Comparison of ENCODE assay signal across 8 mouse cellular contexts in the genomic region with DNA sequence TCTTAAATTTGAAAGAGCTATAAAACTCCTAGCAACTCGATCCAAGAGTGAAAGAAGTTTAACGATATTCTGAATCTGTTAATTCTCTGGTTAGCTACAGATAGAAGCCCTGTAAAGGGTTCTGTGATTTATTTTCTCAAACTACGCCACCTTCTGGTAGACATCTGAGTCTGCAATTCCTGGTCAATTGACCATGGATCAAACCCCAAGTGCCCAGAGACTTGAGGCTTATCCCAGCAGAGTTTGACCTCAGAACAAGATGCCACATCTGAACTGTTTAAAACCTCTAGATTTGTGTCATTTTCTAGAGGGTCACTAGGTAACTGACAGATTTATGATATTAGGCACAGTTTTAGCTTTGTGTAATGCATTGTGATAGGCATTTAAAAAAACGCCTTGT. TPM values are rescaled to one million over a fixed set of nuclear protein-coding genes. Genes with fewer than 3 reads are reported as not detected.
DNase-seq lines count a peak whose midpoint lies in the region; ATAC-seq and TF ChIP-seq lines count a peak whose summit lies in the region.

No protein-coding gene starts in this region.

- TF ChIP-seq RAD21 in MEL (IDR thresholded peaks at IDR 0.05; ENCODE audit: low read depth, low read length) = peak; percentile 44

- TF ChIP-seq POLR2A in MEL (IDR thresholded peaks at IDR 0.05; ENCODE audit: control insufficient read depth in 1 of 2, insufficient read depth in 1 of 2, low read depth in 1 of 2, low read length in 2 of 2, poor library complexity in 1 of 2) = no peak
- TF ChIP-seq POLR2A in thymus, adult 2 months (IDR thresholded peaks at IDR 0.05; ENCODE audit: control insufficient read depth, extremely low read depth, insufficient read depth, low read length, poor library complexity) = no peak

- peak; percentile 46; the same call in 1 of the 2 replicates for ATAC-seq in forebrain, embryonic 13.5 days
- ATAC-seq in intestine, embryonic 16.5 days = peak; percentile 59
- 0 out of 2 replicates have a peak, but pooled peaks have one; percentile 30 for ATAC-seq in midbrain, embryonic 13.5 days

- H3K4me2 ChIP-seq in forebrain, embryonic 13.5 days = peak overlapping the region; percentile 61
- H3K4me2 ChIP-seq in intestine, embryonic 16.5 days (ENCODE audit: low read depth, low read length) = peak overlapping the region; percentile 76
- peak overlapping the region; percentile 54 for H3K4me2 ChIP-seq in midbrain, embryonic 13.5 days (replicated peaks)

- H3K4me3 ChIP-seq in MEL (ENCODE audit: control insufficient read depth in 1 of 2, insufficient read depth in 1 of 2, low read depth in 2 of 2, low read length in 2 of 2) = no peak overlapping the region
- peak overlapping the region; percentile 42 for H3K4me3 ChIP-seq in forebrain, embryonic 13.5 days
- peak overlapping the region; percentile 51 for H3K4me3 ChIP-seq in intestine, embryonic 16.5 days (ENCODE audit: low read length)
- H3K4me3 ChIP-seq in midbrain, embryonic 13.5 days (replicated peaks) = peak overlapping the region; percentile 41
- H3K4me3 ChIP-seq in thymus, adult 2 months (ENCODE audit: control insufficient read depth, insufficient read depth, low read length) = no peak overlapping the region

- H3K4me1 ChIP-seq in MEL (ENCODE audit: control insufficient read depth in 1 of 2, insufficient read depth in 2 of 2, low read length in 2 of 2) = peaks cover 0 to 8% of the 10 kb centered on the region in 2 experiments; a peak in 2 of 4 replicates
- peaks cover 13% of the 10 kb centered on the region for H3K4me1 ChIP-seq in forebrain, embryonic 13.5 days
- peaks cover 5% of the 10 kb centered on the region for H3K4me1 ChIP-seq in intestine, embryonic 16.5 days (ENCODE audit: control insufficient read depth, insufficient read depth, low read length)
- H3K4me1 ChIP-seq in midbrain, embryonic 13.5 days (replicated peaks) = peaks cover 8% of the 10 kb centered on the region
- peaks cover 9% of the 10 kb centered on the region; the same call in 1 of the 2 replicates for H3K4me1 ChIP-seq in thymus, adult 2 months (replicated peaks; ENCODE audit: control insufficient read depth, insufficient read depth, low read length)

- H3K9me3 ChIP-seq in MEL (replicated peaks; ENCODE audit: insufficient read depth, low read length) = no peaks in the 10 kb centered on the region
- no peaks in the 10 kb centered on the region for H3K9me3 ChIP-seq in forebrain, embryonic 13.5 days (replicated peaks)
- no peaks in the 10 kb centered on the region for H3K9me3 ChIP-seq in intestine, embryonic 16.5 days (ENCODE audit: control insufficient read depth, low read length)
- H3K9me3 ChIP-seq in midbrain, embryonic 13.5 days = no peaks in the 10 kb centered on the region

- H3K36me3 ChIP-seq in MEL (ENCODE audit: control insufficient read depth in 1 of 2, insufficient read depth in 2 of 2, low read length in 2 of 2) = peaks cover 0 to 9% of the 10 kb centered on the region in 2 experiments; a peak in 2 of 4 replicates
- no peaks in the 10 kb centered on the region for H3K36me3 ChIP-seq in forebrain, embryonic 13.5 days (ENCODE audit: poor library complexity, severe bottlenecking)
- no peaks in the 10 kb centered on the region for H3K36me3 ChIP-seq in intestine, embryonic 16.5 days (ENCODE audit: control insufficient read depth, insufficient read depth, low read length)
- no peaks in the 10 kb centered on the region for H3K36me3 ChIP-seq in midbrain, embryonic 13.5 days
- no peaks in the 10 kb centered on the region for H3K36me3 ChIP-seq in thymus, adult 2 months (ENCODE audit: control insufficient read depth, insufficient read depth, low read length)

- TF ChIP-seq EP300 in MEL (IDR thresholded peaks at IDR 0.05; ENCODE audit: low read depth in 1 of 2, low read length in 2 of 2) = no peak

- peak; percentile 26 to 63 (median 57); a peak in 5 of 6 replicates for TF ChIP-seq CTCF in MEL (IDR thresholded peaks at IDR 0.05 in 2 of 3, conservative IDR thresholded peaks at IDR 0.05 in 1 of 3; ENCODE audit: control insufficient read depth in 1 of 3, insufficient read depth in 1 of 3, low read depth in 2 of 3, low read length in 3 of 3, poor library complexity in 1 of 3, severe bottlenecking in 1 of 3)
- TF ChIP-seq CTCF in thymus, adult 2 months (IDR thresholded peaks at IDR 0.05; ENCODE audit: borderline replicate concordance, control insufficient read depth, extremely low read depth, insufficient read depth, low read length, poor library complexity) = no peak

- WGBS in forebrain, embryonic 13.5 days = 9% methylated on average over 4 of the region's 4 CpGs
- 5% methylated on average over 4 of the region's 4 CpGs for WGBS in intestine, embryonic 16.5 days
- WGBS in midbrain, embryonic 13.5 days = 9% methylated on average over 4 of the region's 4 CpGs
- 14% methylated on average over 4 of the region's 4 CpGs for WGBS in thymus, adult 2 months

- DNase-seq in cerebellum, adult 9-10 months = peak; percentile 39
- no peak for DNase-seq in cerebellum, postnatal 4 days (ENCODE audit: low spot score in 2 of 2)
- peak; percentile 67 for DNase-seq in MEL (ENCODE audit: low read depth, low spot score)
- DNase-seq in thymus, adult 2 months = no peak
- no peak for DNase-seq in gastrocnemius, postnatal 4 days (ENCODE audit: low spot score in 2 of 2)

- no peaks in the 10 kb centered on the region for H3K27me3 ChIP-seq in MEL (ENCODE audit: control insufficient read depth in 1 of 2, insufficient read depth in 2 of 2, low read length in 2 of 2)
- H3K27me3 ChIP-seq in forebrain, embryonic 13.5 days = peaks cover 14% of the 10 kb centered on the region; the same call in 1 of the 2 replicates
- H3K27me3 ChIP-seq in intestine, embryonic 16.5 days (replicated peaks; ENCODE audit: control insufficient read depth, insufficient read depth, low read length) = no peaks in the 10 kb centered on the region
- H3K27me3 ChIP-seq in midbrain, embryonic 13.5 days = peaks cover 9% of the 10 kb centered on the region; the same call in 1 of the 2 replicates
- no peaks in the 10 kb centered on the region; the same call in 1 of the 2 replicates for H3K27me3 ChIP-seq in thymus, adult 2 months (ENCODE audit: control insufficient read depth, insufficient read depth, low read length)

- no peak overlapping the region for H3K27ac ChIP-seq in MEL (ENCODE audit: control insufficient read depth, low read depth, low read length)
- H3K27ac ChIP-seq in forebrain, embryonic 13.5 days = no peak overlapping the region
- no peak overlapping the region for H3K27ac ChIP-seq in intestine, embryonic 16.5 days (ENCODE audit: low read length)
- no peak overlapping the region for H3K27ac ChIP-seq in midbrain, embryonic 13.5 days
- H3K27ac ChIP-seq in thymus, adult 2 months (ENCODE audit: control insufficient read depth, insufficient read depth, low read length) = no peak overlapping the region

- H3K9ac ChIP-seq in MEL (ENCODE audit: control insufficient read depth, low read depth, low read length, poor library complexity, severe bottlenecking) = no peak overlapping the region
- no peak overlapping the region for H3K9ac ChIP-seq in forebrain, embryonic 13.5 days
- H3K9ac ChIP-seq in intestine, embryonic 16.5 days (ENCODE audit: low read depth, low read length) = no peak overlapping the region
- H3K9ac ChIP-seq in midbrain, embryonic 13.5 days (replicated peaks) = no peak overlapping the region

- no peaks in the 10 kb centered on the region for H3K79me2 ChIP-seq in MEL (ENCODE audit: control insufficient read depth, insufficient read depth, low read length, poor library complexity)

TF ChIP-seq in MEL, 35 proteins besides CTCF, POLR2A, EP300 and RAD21 (continues in another document):
- TF ChIP-seq RCOR1 (IDR thresholded peaks at IDR 0.05; ENCODE audit: low read depth, low read length) (peak; percentile 72), USF2 (IDR thresholded peaks at IDR 0.05; ENCODE audit: borderline replicate concordance in 1 of 2, insufficient read depth in 1 of 2, low read depth in 1 of 2, low read length in 2 of 2) (no peak)

RNA-seq across cellular contexts. Expression of gene Gpx6, which starts 14.3 kb away (rescaled TPM):
- total RNA-seq in MEL (2012; rRNA removed) = not detected in 2 replicates
- polyA plus RNA-seq in MEL (2012; ENCODE audit: insufficient read depth in 1 of 2, insufficient read length in 2 of 2, low read depth in 1 of 2, low replicate concordance in 2 of 2, missing spikeins in 1 of 2) = not detected
- polyA plus RNA-seq in forebrain, embryonic 13.5 days (2015; fragmentation: Nextera tagmentation; extraction: Ambion mirVana) = not detected in 2 replicates
- not detected in 2 replicates for polyA plus RNA-seq in intestine, embryonic 16.5 days (2015; fragmentation: Nextera tagmentation; extraction: Ambion mirVana)
- polyA plus RNA-seq in midbrain, embryonic 13.5 days (2015; fragmentation: Nextera tagmentation; extraction: Ambion mirVana) = not detected in 2 replicates
- polyA plus RNA-seq in thymus, adult 2 months (2012; rRNA removed) = 0.36 and 0.38 TPM in 2 replicates
- total RNA-seq in gastrocnemius, postnatal 4 days (2021) = not detected

RNA-seq across cellular contexts. Expression of gene Olfr1367, which starts 20.5 kb away (rescaled TPM):
- total RNA-seq in MEL (2012; rRNA removed) = not detected in 2 replicates
- not detected for polyA plus RNA-seq in MEL (2012; ENCODE audit: insufficient read depth in 1 of 2, insufficient read length in 2 of 2, low read depth in 1 of 2, low replicate concordance in 2 of 2, missing spikeins in 1 of 2)
- polyA plus RNA-seq in forebrain, embryonic 13.5 days (2015; fragmentation: Nextera tagmentation; extraction: Ambion mirVana) = not detected in 2 replicates
- not detected in 2 replicates for polyA plus RNA-seq in intestine, embryonic 16.5 days (2015; fragmentation: Nextera tagmentation; extraction: Ambion mirVana)
- not detected in 2 replicates for polyA plus RNA-seq in midbrain, embryonic 13.5 days (2015; fragmentation: Nextera tagmentation; extraction: Ambion mirVana)
- not detected in 2 replicates for polyA plus RNA-seq in thymus, adult 2 months (2012; rRNA removed)
- total RNA-seq in gastrocnemius, postnatal 4 days (2021) = not detected

RNA-seq across cellular contexts. Expression of gene Gpx5, which starts 33.7 kb away (rescaled TPM):
- not detected in 2 replicates for total RNA-seq in MEL (2012; rRNA removed)
- not detected for polyA plus RNA-seq in MEL (2012; ENCODE audit: insufficient read depth in 1 of 2, insufficient read length in 2 of 2, low read depth in 1 of 2, low replicate concordance in 2 of 2, missing spikeins in 1 of 2)
- polyA plus RNA-seq in forebrain, embryonic 13.5 days (2015; fragmentation: Nextera tagmentation; extraction: Ambion mirVana) = not detected in 2 replicates
- polyA plus RNA-seq in intestine, embryonic 16.5 days (2015; fragmentation: Nextera tagmentation; extraction: Ambion mirVana) = not detected in 2 replicates
- not detected in 2 replicates for polyA plus RNA-seq in midbrain, embryonic 13.5 days (2015; fragmentation: Nextera tagmentation; extraction: Ambion mirVana)
- polyA plus RNA-seq in thymus, adult 2 months (2012; rRNA removed) = not detected in 2 replicates
- total RNA-seq in gastrocnemius, postnatal 4 days (2021) = not detected

RNA-seq across cellular contexts. Expression of gene Zscan12, which starts 36.4 kb away (rescaled TPM):
- 9.7 and 11.1 TPM in 2 replicates for total RNA-seq in MEL (2012; rRNA removed)
- 1 to 10 TPM in 1 of 2 experiments, not detected in 1; 6.8 TPM for polyA plus RNA-seq in MEL (2012; ENCODE audit: insufficient read depth in 1 of 2, insufficient read length in 2 of 2, low read depth in 1 of 2, low replicate concordance in 2 of 2, missing spikeins in 1 of 2)
- 16.4 and 18.1 TPM in 2 replicates for polyA plus RNA-seq in forebrain, embryonic 13.5 days (2015; fragmentation: Nextera tagmentation; extraction: Ambion mirVana)
- polyA plus RNA-seq in intestine, embryonic 16.5 days (2015; fragmentation: Nextera tagmentation; extraction: Ambion mirVana) = 6.6 and 7.9 TPM in 2 replicates
- 15.5 and 16.8 TPM in 2 replicates for polyA plus RNA-seq in midbrain, embryonic 13.5 days (2015; fragmentation: Nextera tagmentation; extraction: Ambion mirVana)
- polyA plus RNA-seq in thymus, adult 2 months (2012; rRNA removed) = 1.5 and 1.6 TPM in 2 replicates
- 1 to 10 TPM; 8.2 to 8.5 TPM for total RNA-seq in gastrocnemius, postnatal 4 days (2021)

Comparison
In these comparisons a context has a peak if more than half of its experiments do, and no peak if none do; other contexts are left out.
1. DNase-seq: peak in cerebellum, adult 9-10 months (single experiment) and MEL (single experiment); none in cerebellum, postnatal 4 days (0 of 2), thymus, adult 2 months (single experiment) and gastrocnemius, postnatal 4 days (0 of 2).
2. H3K4me3 ChIP-seq: peak in forebrain, embryonic 13.5 days (single experiment), intestine, embryonic 16.5 days (single experiment) and midbrain, embryonic 13.5 days (single experiment); none in MEL (0 of 2) and thymus, adult 2 months (single experiment).
3. Peak in every context shown above with its lines, with median percentiles within 50 percentile points of each other: ATAC-seq and H3K4me2 ChIP-seq.